Mouse (Mus musculus) lung, postnatal 25 days (tissue): ENCODE data around the gene Hdc.

Experiments used
- DNase-seq: peaks from one replicate; pipeline ENCODE4 v3.0.0; 2022; ENCODE audit warnings: low spot score

Hdc gene

DNA sequence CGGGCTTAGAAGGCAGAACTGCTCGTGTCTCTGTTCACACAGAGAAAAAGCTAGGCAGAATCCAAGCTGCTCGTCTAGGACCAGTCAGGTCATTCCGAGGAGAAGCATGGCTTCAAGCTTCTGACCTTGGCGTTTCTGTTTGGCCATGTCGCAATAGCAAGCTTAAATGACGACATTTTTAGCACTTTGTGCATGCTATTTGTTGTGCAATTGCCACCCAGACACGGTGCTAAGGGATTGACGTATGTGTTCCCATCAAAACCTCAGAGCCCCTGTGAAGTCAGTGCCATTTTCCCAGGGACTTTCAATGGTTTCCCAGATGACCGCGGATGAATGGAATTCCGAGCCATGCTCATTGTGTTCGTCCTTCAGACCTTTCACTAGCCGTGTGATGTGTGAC lies 18.6 kb downstream of the Hdc start:
- DNase-seq: no peak

GRCm38 (mm10) chr2:126599005-126599404 lies 20.1 kb downstream of the Hdc start:
- DNase-seq: no peak

DNA sequence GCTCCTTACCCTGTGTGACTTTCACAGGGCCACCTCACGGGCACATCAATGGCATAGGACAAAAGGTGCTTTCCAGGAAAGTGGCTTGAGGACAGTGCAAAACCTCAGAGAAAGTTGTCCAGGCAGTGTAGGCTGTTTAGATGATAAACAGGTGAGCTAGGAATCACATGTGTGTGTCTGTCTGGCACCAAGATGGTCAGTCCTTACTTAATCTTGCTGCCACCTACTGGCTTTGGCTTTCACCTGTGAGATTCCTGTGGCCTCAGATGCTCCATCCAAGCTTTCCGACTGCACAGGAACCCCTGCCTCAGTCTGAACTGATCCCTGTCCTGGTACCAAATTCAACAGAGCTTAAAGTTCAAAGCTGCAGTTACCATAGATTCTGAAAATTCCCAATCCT lies 20.7 kb downstream of the Hdc start:
- no peak for DNase-seq

DNA sequence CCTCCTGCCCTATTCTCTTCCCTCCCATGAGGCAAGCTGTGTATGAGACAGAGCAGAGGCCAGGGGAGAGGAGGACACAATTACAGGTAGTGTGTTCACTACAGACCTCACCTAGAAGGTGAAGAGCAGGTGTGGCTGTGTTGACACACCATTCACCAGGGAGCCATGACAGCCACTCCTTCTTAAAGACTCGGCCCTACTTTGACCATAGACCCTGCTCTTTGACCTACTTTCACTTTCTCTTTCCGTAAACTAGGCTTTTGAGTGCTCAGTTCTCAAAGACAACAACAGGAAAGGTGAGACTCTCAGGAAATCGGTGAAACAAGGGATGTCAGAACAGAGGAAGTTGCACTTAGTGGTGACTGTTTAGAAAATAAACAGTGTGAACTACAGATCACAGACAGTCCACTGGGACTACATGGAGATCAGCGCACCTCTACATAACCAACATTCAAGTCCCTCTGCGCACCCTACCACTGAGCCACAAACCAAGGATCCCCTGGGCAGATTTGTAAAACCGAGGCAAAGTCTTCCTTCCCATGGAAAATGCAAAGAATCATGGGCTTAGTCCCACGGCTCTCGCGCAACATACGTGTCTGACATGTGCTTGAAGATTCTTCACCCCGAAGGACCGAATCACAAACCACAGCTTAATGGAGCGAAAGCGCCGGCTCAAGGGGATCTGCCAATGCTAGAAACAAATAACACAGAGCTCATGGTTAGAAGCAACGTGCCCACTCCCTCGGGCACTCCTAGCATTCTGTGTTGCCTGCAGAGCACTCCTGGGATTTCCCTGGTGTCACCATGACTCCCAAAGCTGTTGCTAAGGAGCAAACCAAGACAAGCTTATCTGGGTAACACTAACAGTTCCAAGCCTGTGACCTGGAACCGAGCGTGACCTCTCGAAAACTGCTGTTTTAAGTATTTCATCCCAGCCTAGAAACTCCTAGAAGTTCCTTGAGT lies 21.5 kb downstream of the Hdc start:
- peak; percentile 56 for DNase-seq

- no peak for DNase-seq
Measured at GRCm38 (mm10) chr2:126596347-126597072, 22.6 kb downstream of the Hdc start.

GRCm38 (mm10) chr2:126593831-126594610 lies 25.1 kb downstream of the Hdc start:
- DNase-seq: peak; percentile 70

DNA sequence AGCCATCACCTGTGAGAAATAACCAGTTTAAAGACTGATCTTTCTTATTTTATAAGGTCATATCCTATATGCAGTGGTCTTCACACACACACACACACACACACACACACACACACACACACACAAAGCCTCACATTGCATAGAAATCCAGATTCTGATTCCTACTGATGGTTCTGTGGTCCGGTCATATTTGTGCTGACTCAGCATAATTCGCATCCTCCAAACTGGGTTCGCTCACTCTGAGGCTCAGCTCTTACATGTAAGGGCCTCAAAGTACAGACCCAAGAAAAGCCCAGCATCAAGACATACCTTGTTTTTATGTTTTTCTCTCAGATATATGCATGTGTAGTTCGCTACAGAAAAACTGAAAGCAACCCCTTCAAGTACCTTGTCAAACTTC lies 27.8 kb downstream of the Hdc start:
- DNase-seq: no peak

DNA sequence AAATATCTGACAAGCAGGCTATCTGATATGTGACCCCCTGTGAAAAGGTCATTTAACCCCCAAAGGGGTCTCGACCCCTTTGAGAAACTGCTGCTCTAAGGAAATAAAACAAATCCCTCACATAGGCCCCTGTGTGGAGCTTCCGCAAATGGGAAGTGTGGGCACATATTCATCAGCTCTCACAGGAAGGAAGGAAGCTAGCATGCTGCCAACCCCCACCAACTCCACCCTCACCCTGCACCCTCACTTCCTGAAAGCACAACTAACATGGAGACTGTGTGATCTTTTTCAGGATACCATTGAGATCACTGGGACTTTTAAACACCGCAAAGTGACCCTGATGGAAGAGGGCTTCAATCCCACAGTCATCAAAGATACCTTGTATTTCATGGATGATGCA lies 31.6 kb downstream of the Hdc start:
- DNase-seq: no peak

DNA sequence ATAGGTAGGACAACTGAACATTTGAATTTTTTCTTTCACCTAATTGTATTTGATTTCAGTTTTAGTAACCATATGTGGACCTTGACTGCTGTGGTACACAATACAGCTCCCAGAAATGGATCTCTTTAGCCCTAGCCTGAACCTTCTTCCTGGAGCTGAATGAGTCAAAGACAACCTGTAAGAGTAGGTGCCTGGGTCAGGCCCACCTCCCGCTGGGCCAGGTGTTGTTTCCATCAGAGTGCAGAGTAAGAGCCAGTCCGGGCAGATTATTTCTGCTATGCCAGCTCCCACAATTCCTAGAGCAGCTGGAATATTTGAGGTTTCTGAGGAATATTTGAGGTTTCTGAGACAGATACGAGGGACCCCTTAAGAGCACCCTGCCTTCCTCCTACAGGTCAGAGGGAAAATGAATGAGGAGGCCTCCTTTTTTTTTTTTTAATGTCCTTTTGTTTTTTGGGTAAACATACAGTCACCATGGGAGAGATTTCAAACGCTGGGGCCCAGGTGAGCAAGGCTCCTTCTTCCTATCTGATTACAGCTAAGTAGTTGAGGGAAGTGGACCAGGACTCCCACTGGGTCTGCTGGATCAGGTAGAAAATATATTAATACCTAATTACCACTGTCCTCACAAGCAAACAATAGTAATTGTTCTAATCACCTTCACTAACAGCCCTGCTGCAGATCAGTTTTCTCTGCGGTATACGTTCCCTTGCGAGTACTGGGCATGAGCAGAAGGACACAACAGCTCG lies 34.3 kb downstream of the Hdc start:
- DNase-seq: no peak

GRCm38 (mm10) chr2:126583960-126584359 lies 35.1 kb downstream of the Hdc start:
- DNase-seq: no peak

GRCm38 (mm10) chr2:126579282-126579681 lies 39.8 kb downstream of the Hdc start:
- DNase-seq: no peak

GRCm38 (mm10) chr2:126577362-126577761 lies 41.7 kb downstream of the Hdc start:
- DNase-seq: no peak

DNA sequence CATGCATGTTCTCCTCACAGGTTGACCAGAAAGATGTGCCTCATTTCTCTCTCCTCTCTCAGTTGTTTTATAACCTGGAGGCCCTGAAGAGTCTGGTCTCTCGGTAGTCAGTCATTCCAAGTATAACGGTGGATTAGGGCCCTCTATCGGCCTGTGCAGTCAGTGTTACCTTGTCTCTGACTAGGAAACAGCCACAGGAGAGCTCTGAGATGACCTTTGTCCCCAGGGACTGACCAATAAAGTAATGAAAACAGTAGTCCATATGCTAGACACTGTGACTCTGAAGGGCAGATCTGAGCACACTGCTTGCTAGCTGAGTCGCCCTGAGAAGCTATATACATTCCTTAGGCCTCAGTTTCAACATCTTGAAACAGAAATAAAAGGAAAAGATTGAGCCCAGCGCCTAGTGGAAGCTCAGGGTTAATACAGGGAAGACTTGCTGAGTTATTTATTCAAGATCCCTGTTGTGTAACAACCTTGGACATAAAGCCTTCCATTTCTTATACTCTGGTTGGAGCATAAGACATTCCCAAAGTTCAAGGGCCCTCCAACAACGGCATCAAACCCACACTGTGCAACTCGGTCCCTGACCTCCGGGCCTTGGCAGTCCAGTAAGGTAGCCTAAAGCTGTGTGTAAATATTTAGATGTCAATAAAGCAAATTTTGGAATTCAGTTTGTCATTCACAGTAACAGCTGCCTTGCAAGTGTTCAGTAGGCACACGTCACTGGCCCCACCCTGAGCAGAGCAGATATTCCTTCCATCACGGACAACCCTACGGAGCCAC lies 43.5 kb downstream of the Hdc start:
- no peak for DNase-seq

DNA sequence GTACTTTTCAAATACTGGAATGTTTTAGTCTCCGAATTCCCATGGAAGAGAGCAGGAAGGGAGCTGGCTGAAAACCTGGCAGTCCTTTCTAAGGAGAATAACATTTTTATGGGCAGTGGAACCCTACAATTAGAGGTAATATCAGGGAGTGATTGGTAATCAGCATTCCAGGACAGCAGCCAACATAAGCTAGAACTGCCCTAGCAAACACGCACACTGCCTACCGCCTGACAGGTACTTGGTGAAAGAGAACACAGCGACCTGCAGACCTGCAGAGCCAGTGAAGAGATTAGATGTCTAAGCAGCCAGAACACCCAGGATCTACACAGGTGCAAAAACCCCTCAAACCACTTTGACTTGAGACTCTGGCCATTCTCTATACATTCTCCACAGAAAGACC lies 46.4 kb downstream of the Hdc start:
- DNase-seq: no peak

- DNase-seq: no peak
Measured at GRCm38 (mm10) chr2:126572163-126572562, 46.9 kb downstream of the Hdc start.

- DNase-seq: peak; percentile 53
Measured at GRCm38 (mm10) chr2:126563411-126564105, 55.5 kb downstream of the Hdc start.

- DNase-seq: no peak
Measured at GRCm38 (mm10) chr2:126560094-126560493, 59.0 kb downstream of the Hdc start.

DNA sequence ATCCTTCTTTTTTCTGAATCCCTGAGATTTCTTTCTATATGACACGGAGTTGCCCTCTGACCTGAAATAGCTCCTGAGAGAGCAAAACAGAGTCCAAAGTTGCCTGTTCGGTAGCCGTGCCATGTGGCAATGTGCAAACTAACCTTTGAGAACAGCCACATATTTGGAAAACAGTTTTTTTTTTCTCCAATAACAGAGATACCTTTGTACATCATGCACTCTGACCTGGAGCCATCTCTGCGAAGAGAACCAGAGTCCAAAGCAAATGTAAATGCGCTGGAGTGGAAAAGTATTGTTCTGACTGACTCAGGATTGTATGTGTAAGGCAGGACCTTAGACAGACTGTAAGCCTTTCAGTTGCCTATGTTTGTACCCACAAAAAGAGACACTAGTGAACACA lies 63.6 kb downstream of the Hdc start:
- DNase-seq: no peak

DNA sequence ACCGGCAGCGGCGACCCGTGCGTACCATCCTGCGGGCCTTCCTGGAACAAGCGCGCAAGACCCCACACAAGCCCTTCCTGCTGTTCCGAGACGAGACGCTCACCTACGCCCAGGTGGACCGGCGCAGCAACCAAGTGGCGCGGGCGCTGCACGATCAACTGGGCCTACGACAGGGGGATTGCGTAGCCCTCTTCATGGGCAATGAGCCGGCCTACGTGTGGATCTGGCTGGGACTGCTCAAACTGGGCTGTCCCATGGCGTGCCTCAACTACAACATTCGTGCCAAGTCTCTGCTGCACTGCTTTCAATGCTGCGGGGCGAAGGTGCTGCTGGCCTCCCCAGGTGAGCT lies 65.8 kb downstream of the Hdc start:
- no peak for DNase-seq
